Mouse (Mus musculus) ovary, adult 18-20 months (tissue): Measurements from ENCODE around the gene Trmo.

Experiments used
- DNase-seq: peaks from one replicate; pipeline ENCODE4 v3.0.0; 2022; ENCODE audit warnings: low spot score, mixed read lengths

Gene Trmo

GRCm38 (mm10) chr4:46370406-46370805 is 18.8 kb downstream of the Trmo start:
- no peak for DNase-seq

GRCm38 (mm10) chr4:46369070-46369469 is 20.2 kb downstream of the Trmo start:
- no peak for DNase-seq

- no peak for DNase-seq
Observed at GRCm38 (mm10) chr4:46367487-46367959, 21.7 kb downstream of the Trmo start.

- DNase-seq = no peak
Observed at GRCm38 (mm10) chr4:46364360-46364759, 24.9 kb downstream of the Trmo start.

- DNase-seq = no peak
Observed at GRCm38 (mm10) chr4:46361258-46361657, 28.0 kb downstream of the Trmo start.

GRCm38 (mm10) chr4:46359539-46360253 is 29.5 kb downstream of the Trmo start:
- no peak for DNase-seq

GRCm38 (mm10) chr4:46356351-46357133 is 32.7 kb downstream of the Trmo start:
- no peak for DNase-seq

- no peak for DNase-seq
Observed at GRCm38 (mm10) chr4:46353045-46353444, 36.2 kb downstream of the Trmo start.

GRCm38 (mm10) chr4:46349530-46349929 is 39.7 kb downstream of the Trmo start:
- no peak for DNase-seq

GRCm38 (mm10) chr4:46348897-46349296 is 40.3 kb downstream of the Trmo start:
- DNase-seq = no peak

- DNase-seq = no peak
Observed at GRCm38 (mm10) chr4:46347580-46348515, 41.4 kb downstream of the Trmo start.

- no peak for DNase-seq
Observed at GRCm38 (mm10) chr4:46347141-46347540, 42.1 kb downstream of the Trmo start.

- no peak for DNase-seq
Observed at GRCm38 (mm10) chr4:46346221-46346620, 43.0 kb downstream of the Trmo start.

- DNase-seq = no peak
Observed at GRCm38 (mm10) chr4:46345773-46346100, 43.5 kb downstream of the Trmo start.

- DNase-seq = no peak
Observed at GRCm38 (mm10) chr4:46345056-46345772, 44.0 kb downstream of the Trmo start.

GRCm38 (mm10) chr4:46344288-46344687 is 44.9 kb downstream of the Trmo start:
- DNase-seq = no peak

GRCm38 (mm10) chr4:46343596-46344260 is 45.5 kb downstream of the Trmo start, which contains the start of gene Foxe1:
TSS of gene Foxe1 (plus strand) at chr4:46343609.
- no peak for DNase-seq

GRCm38 (mm10) chr4:46342711-46343286 is 46.4 kb downstream of the Trmo start:
- DNase-seq = no peak

- DNase-seq = no peak
Observed at GRCm38 (mm10) chr4:46341831-46342680, 47.2 kb downstream of the Trmo start.

- no peak for DNase-seq
Observed at GRCm38 (mm10) chr4:46339584-46339983, 49.7 kb downstream of the Trmo start.
